Comparison of ENCODE assay signal across 28 mouse cellular contexts in genomic region chr5:137928439-137928838, GRCm38 (mm10). TPM values are rescaled to one million over a fixed set of nuclear protein-coding genes. Genes with fewer than 3 reads are reported as not detected.
"Had no signal": no experiment of that assay in that cellular context is flagged by ENCODE, and none has a peak within 500 bp of the region (broad histone marks: within the 10 kb centered on the region; RNA-seq: fewer than 3 reads in every experiment).

No protein-coding gene starts in this region.

- H3K4me1 ChIP-seq: heart, embryonic 10.5 days; heart, embryonic 13.5 days; heart, embryonic 15.5 days; hindbrain, embryonic 13.5 days; hindbrain, embryonic 15.5 days; limb, embryonic 13.5 days; limb, embryonic 15.5 days; liver, embryonic 12.5 days had no signal

- H3K27ac ChIP-seq: gastrocnemius, adult 2 months; heart, embryonic 10.5 days; heart, embryonic 13.5 days; heart, embryonic 15.5 days; hindbrain, embryonic 13.5 days; hindbrain, embryonic 15.5 days; hindbrain, postnatal 0 days; limb, embryonic 13.5 days; limb, embryonic 15.5 days; liver, embryonic 12.5 days; liver, embryonic 14.5 days had no signal

- H3K4me3 ChIP-seq: gastrocnemius, adult 2 months; heart, embryonic 10.5 days; heart, embryonic 13.5 days; heart, embryonic 15.5 days; hindbrain, embryonic 13.5 days; hindbrain, embryonic 15.5 days; limb, embryonic 13.5 days; limb, embryonic 15.5 days; liver, embryonic 12.5 days had no signal

- H3K9ac ChIP-seq: heart, embryonic 13.5 days; heart, embryonic 15.5 days; hindbrain, embryonic 13.5 days; hindbrain, embryonic 15.5 days; limb, embryonic 13.5 days; limb, embryonic 15.5 days; liver, embryonic 12.5 days; liver, embryonic 14.5 days had no signal

- H3K4me2 ChIP-seq: heart, embryonic 13.5 days; heart, embryonic 15.5 days; hindbrain, embryonic 13.5 days; hindbrain, embryonic 15.5 days; limb, embryonic 13.5 days; limb, embryonic 15.5 days; liver, embryonic 12.5 days had no signal

- H3K27me3 ChIP-seq: heart, embryonic 13.5 days; heart, embryonic 15.5 days; hindbrain, embryonic 13.5 days; hindbrain, embryonic 15.5 days; limb, embryonic 13.5 days; limb, embryonic 15.5 days; liver, embryonic 12.5 days had no signal

- DNase-seq: gastrocnemius, adult 2 months; gastrocnemius, postnatal 10 days; gastrocnemius, postnatal 25 days; heart, adult 18-20 months; heart, postnatal 14 days; heart, postnatal 36 days; kidney, adult 18-20 months; kidney, adult 8-10 months; kidney, postnatal 10 days; kidney, postnatal 36 days; layer of hippocampus, adult 9-11 months; layer of hippocampus, postnatal 36 days; left cerebral cortex, postnatal 4 days had no signal

- ATAC-seq: hindbrain, postnatal 0 days; liver, embryonic 12.5 days had no signal

- H3K36me3 ChIP-seq: heart, embryonic 10.5 days; heart, embryonic 13.5 days; heart, embryonic 15.5 days; hindbrain, embryonic 13.5 days; hindbrain, embryonic 15.5 days; limb, embryonic 13.5 days; limb, embryonic 15.5 days; liver, embryonic 12.5 days had no signal

- H3K9me3 ChIP-seq: heart, embryonic 10.5 days; heart, embryonic 13.5 days; heart, embryonic 15.5 days; hindbrain, embryonic 13.5 days; hindbrain, embryonic 15.5 days; limb, embryonic 13.5 days; limb, embryonic 15.5 days; liver, embryonic 12.5 days had no signal

RNA-seq across cellular contexts. Expression of gene Cyp3a13, which starts 7.0 kb away (rescaled TPM):
- polyA plus RNA-seq: heart, embryonic 13.5 days; heart, embryonic 15.5 days; hindbrain, embryonic 11.5 days; hindbrain, embryonic 13.5 days; hindbrain, embryonic 15.5 days; kidney, embryonic 14.5 days; limb, embryonic 11.5 days; limb, embryonic 13.5 days had no signal

RNA-seq across cellular contexts. Expression of gene Gjc3, which starts 34.5 kb away (rescaled TPM):
- polyA plus RNA-seq: heart, embryonic 10.5 days; heart, embryonic 15.5 days; kidney, embryonic 14.5 days; limb, embryonic 11.5 days; liver, embryonic 12.5 days had no signal

RNA-seq across cellular contexts. Expression of gene Azgp1, which starts 52.9 kb away (rescaled TPM):
- polyA plus RNA-seq: heart, embryonic 10.5 days; heart, embryonic 13.5 days; hindbrain, embryonic 11.5 days; hindbrain, embryonic 13.5 days; hindbrain, embryonic 15.5 days; hindbrain, postnatal 0 days; intestine, embryonic 14.5 days; kidney, embryonic 14.5 days; kidney, embryonic 16.5 days; limb, embryonic 11.5 days; limb, embryonic 13.5 days; limb, embryonic 15.5 days; liver, embryonic 12.5 days had no signal

RNA-seq across cellular contexts. Expression of gene Pilrb2, which starts 56.8 kb away (rescaled TPM):
- polyA plus RNA-seq: hindbrain, embryonic 11.5 days; hindbrain, embryonic 13.5 days; hindbrain, embryonic 15.5 days; hindbrain, postnatal 0 days; limb, embryonic 11.5 days had no signal
